Mouse (Mus musculus): Measurements from ENCODE around the gene Eno1.

DNA sequence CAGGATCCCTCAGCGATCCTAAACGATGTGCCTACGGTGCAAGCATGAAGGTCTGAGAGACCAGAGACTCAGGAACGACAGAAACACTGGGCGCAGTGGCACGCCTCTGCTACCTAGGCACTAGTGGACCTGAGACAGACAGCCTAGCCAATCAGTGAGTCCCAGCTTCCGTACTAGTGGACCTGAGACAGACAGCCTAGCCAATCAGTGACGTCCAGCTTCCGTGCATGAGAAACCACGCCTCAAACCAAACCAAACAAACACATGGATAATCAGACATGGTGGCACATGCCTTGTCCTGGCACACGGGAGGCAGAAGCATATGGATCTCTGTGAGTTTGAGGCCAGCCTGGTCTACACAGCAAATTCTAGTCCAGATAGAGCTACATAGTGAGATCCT, 48.3 kb upstream of the Eno1 start:
- no peak for TF ChIP-seq CTCF (IDR thresholded peaks at IDR 0.05; ENCODE audit: borderline replicate concordance, insufficient read depth, low read length)
- TF ChIP-seq POLR2A (IDR thresholded peaks at IDR 0.05; ENCODE audit: low read depth, low read length), result no peak
